Mouse (Mus musculus): ENCODE results near the gene Robo3. TPM values are rescaled to one million over a fixed set of nuclear protein-coding genes. Genes with fewer than 3 reads are reported as not detected.

Robo3 gene
- polyA plus RNA-seq, 1 experiment from 2014 or later = not detected

GRCm38 (mm10) chr9:37457151-37457550, 24.1 kb upstream of the Robo3 start:
- Histone ChIP-seq H3K27ac (ENCODE audit: low read depth) (no peak overlapping the region), H3K9me3 (ENCODE audit: control insufficient read depth, low read length) (no peaks in the 10 kb centered on the region), H3K4me1 (replicated peaks; ENCODE audit: control insufficient read depth, insufficient read depth, low read length) (peaks cover 11% of the 10 kb centered on the region), H3K9ac (ENCODE audit: low read length) (no peak overlapping the region), H3K36me3 (ENCODE audit: control insufficient read depth, insufficient read depth, low read length) (no peaks in the 10 kb centered on the region), H3K4me2 (ENCODE audit: low read length) (no peak overlapping the region), H3K4me3 (ENCODE audit: low read depth, low read length) (no peak overlapping the region), H3K27me3 (replicated peaks; ENCODE audit: control insufficient read depth, insufficient read depth, low read length) (peaks cover 100% of the 10 kb centered on the region)
- ATAC-seq (replicated peaks; ENCODE audit: low FRiP score, low TSS enrichment, low read depth) (no peak), DNase-seq (ENCODE audit: low spot score) (no peak)
- WGBS = 35% methylated on average over 1 of the region's 1 CpGs

GRCm38 (mm10) chr9:37456481-37456910, 23.4 kb upstream of the Robo3 start:
- Histone ChIP-seq H3K27me3 (replicated peaks; ENCODE audit: control insufficient read depth, insufficient read depth, low read length) (peaks cover 100% of the 10 kb centered on the region), H3K4me3 (ENCODE audit: low read depth, low read length) (peak overlapping the region; percentile 16; the same call in 1 of the 2 replicates), H3K4me1 (replicated peaks; ENCODE audit: control insufficient read depth, insufficient read depth, low read length) (peaks cover 11% of the 10 kb centered on the region), H3K36me3 (ENCODE audit: control insufficient read depth, insufficient read depth, low read length) (no peaks in the 10 kb centered on the region), H3K9ac (ENCODE audit: low read length) (no peak overlapping the region), H3K9me3 (ENCODE audit: control insufficient read depth, low read length) (no peaks in the 10 kb centered on the region), H3K4me2 (ENCODE audit: low read length) (peak overlapping the region; percentile 42), H3K27ac (ENCODE audit: low read depth) (no peak overlapping the region)
- DNase-seq (ENCODE audit: low spot score) (no peak), ATAC-seq (replicated peaks; ENCODE audit: low FRiP score, low TSS enrichment, low read depth) (no peak)
- WGBS = under 1% methylated on average over 20 of the region's 20 CpGs

GRCm38 (mm10) chr9:37455868-37456267, 22.8 kb upstream of the Robo3 start:
- no peak for DNase-seq (ENCODE audit: low spot score)
- Histone ChIP-seq H3K27ac (ENCODE audit: low read depth) (no peak overlapping the region), H3K4me2 (ENCODE audit: low read length) (no peak overlapping the region), H3K36me3 (ENCODE audit: control insufficient read depth, insufficient read depth, low read length) (no peaks in the 10 kb centered on the region), H3K4me1 (replicated peaks; ENCODE audit: control insufficient read depth, insufficient read depth, low read length) (peaks cover 11% of the 10 kb centered on the region), H3K9me3 (ENCODE audit: control insufficient read depth, low read length) (no peaks in the 10 kb centered on the region), H3K4me3 (ENCODE audit: low read depth, low read length) (peak overlapping the region; percentile 16; the same call in 1 of the 2 replicates), H3K27me3 (replicated peaks; ENCODE audit: control insufficient read depth, insufficient read depth, low read length) (peaks cover 100% of the 10 kb centered on the region), H3K9ac (ENCODE audit: low read length) (no peak overlapping the region)
- ATAC-seq (replicated peaks; ENCODE audit: low FRiP score, low TSS enrichment, low read depth) = no peak
- 2% methylated on average over 8 of the region's 8 CpGs for WGBS

GRCm38 (mm10) chr9:37454991-37455390, 21.9 kb upstream of the Robo3 start:
- H3K4me2 ChIP-seq (ENCODE audit: low read length) = no peak overlapping the region
- H3K9me3 ChIP-seq (ENCODE audit: control insufficient read depth, low read length) = no peaks in the 10 kb centered on the region
- DNase-seq (ENCODE audit: low spot score) (no peak), ATAC-seq (replicated peaks; ENCODE audit: low FRiP score, low TSS enrichment, low read depth) (no peak)
- no peaks in the 10 kb centered on the region for H3K36me3 ChIP-seq (ENCODE audit: control insufficient read depth, insufficient read depth, low read length)
- H3K9ac ChIP-seq (ENCODE audit: low read length) = no peak overlapping the region
- 0 out of 2 replicates have a peak, but pooled peaks cover 3% of the 10 kb centered on the region for H3K4me1 ChIP-seq (replicated peaks; ENCODE audit: control insufficient read depth, insufficient read depth, low read length)
- WGBS = 5% methylated on average over 3 of the region's 3 CpGs
- peaks cover 97% of the 10 kb centered on the region for H3K27me3 ChIP-seq (replicated peaks; ENCODE audit: control insufficient read depth, insufficient read depth, low read length)
- H3K4me3 ChIP-seq (ENCODE audit: low read depth, low read length) = no peak overlapping the region
- H3K27ac ChIP-seq (ENCODE audit: low read depth) = no peak overlapping the region

DNA sequence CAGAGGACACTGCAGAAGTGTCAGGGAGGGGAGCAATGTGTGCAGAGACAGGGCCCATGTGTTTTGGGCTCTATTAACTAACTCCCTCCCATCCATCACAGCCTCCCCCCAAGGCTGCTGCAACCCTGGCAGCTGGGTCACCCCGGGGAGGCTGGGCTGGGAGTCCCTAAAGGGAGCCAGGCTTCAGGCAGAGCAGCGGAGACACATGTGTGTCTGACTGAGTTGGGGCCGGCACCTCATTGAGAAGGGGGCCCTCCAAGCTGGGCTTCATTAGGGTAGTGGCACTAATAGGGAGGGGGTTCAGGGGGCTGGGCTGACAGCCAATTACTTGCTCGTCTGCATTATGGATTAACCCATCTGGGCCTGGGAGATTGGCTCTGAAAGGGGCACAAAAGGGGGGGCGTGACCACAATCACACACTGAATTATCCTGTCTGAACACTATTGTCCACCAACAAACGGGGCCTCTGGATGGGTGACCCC, 21.0 kb upstream of the Robo3 start:
- Histone ChIP-seq H3K4me1 (replicated peaks; ENCODE audit: control insufficient read depth, insufficient read depth, low read length) (0 out of 2 replicates have a peak, but pooled peaks cover 3% of the 10 kb centered on the region), H3K9me3 (ENCODE audit: control insufficient read depth, low read length) (no peaks in the 10 kb centered on the region), H3K4me3 (ENCODE audit: low read depth, low read length) (no peak overlapping the region), H3K4me2 (ENCODE audit: low read length) (no peak overlapping the region), H3K27me3 (replicated peaks; ENCODE audit: control insufficient read depth, insufficient read depth, low read length) (peaks cover 90% of the 10 kb centered on the region), H3K27ac (ENCODE audit: low read depth) (no peak overlapping the region), H3K9ac (ENCODE audit: low read length) (no peak overlapping the region), H3K36me3 (ENCODE audit: control insufficient read depth, insufficient read depth, low read length) (no peaks in the 10 kb centered on the region)
- 14% methylated on average over 6 of the region's 6 CpGs for WGBS
- ATAC-seq (replicated peaks; ENCODE audit: low FRiP score, low TSS enrichment, low read depth) (no peak), DNase-seq (ENCODE audit: low spot score) (no peak)

DNA sequence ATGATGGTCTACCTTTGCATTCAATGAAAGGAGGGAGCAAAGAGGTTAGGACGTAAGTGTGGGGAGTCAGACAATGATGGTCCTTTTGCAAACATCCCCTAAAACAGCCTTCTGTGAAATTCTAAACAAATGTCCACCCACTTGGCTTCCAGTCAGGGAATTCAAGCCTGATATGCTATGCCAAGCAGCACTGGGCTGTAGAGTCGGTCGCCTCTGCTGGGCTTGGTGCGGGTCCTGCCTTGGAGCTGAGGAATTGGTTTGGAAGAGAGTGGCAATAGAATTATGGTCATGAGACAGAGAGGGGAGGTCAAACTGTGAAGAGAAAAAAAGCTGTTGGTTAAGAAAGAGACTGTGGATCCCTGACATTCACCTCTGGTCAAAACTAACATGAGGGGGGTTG, 20.3 kb upstream of the Robo3 start:
- H3K9me3 ChIP-seq (ENCODE audit: control insufficient read depth, low read length) = no peaks in the 10 kb centered on the region
- ATAC-seq (replicated peaks; ENCODE audit: low FRiP score, low TSS enrichment, low read depth) = no peak
- no peak overlapping the region for H3K4me2 ChIP-seq (ENCODE audit: low read length)
- no peak overlapping the region for H3K9ac ChIP-seq (ENCODE audit: low read length)
- no peaks in the 10 kb centered on the region for H3K36me3 ChIP-seq (ENCODE audit: control insufficient read depth, insufficient read depth, low read length)
- 0 out of 2 replicates have a peak, but pooled peaks cover 3% of the 10 kb centered on the region for H3K4me1 ChIP-seq (replicated peaks; ENCODE audit: control insufficient read depth, insufficient read depth, low read length)
- peaks cover 83% of the 10 kb centered on the region for H3K27me3 ChIP-seq (replicated peaks; ENCODE audit: control insufficient read depth, insufficient read depth, low read length)
- no peak overlapping the region for H3K27ac ChIP-seq (ENCODE audit: low read depth)
- WGBS = 34% methylated on average over 4 of the region's 4 CpGs
- no peak for DNase-seq (ENCODE audit: low spot score)
- no peak overlapping the region for H3K4me3 ChIP-seq (ENCODE audit: low read depth, low read length)

DNA sequence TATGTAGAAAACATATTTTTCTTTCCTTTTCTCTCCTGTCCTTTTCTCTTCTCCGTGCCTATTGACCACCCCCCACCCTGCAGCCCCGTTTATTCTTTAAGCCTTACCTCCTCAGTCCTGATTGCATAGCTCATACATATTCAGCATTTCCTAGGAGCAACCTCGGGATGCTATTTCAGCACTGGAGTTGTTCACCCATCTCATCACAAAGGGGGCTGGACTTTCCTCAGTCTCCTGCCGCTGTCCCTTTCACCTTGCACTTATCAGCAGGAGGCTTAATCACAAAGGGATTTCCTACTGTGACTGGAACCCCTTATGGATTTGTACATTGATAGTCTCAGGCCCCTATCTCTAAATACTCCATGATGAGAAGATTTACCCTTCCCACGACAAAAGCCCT, 19.4 kb upstream of the Robo3 start:
- Histone ChIP-seq H3K27ac (ENCODE audit: low read depth) (no peak overlapping the region), H3K9me3 (ENCODE audit: control insufficient read depth, low read length) (no peaks in the 10 kb centered on the region), H3K27me3 (replicated peaks; ENCODE audit: control insufficient read depth, insufficient read depth, low read length) (peaks cover 74% of the 10 kb centered on the region), H3K4me1 (replicated peaks; ENCODE audit: control insufficient read depth, insufficient read depth, low read length) (0 out of 2 replicates have a peak, but pooled peaks cover 3% of the 10 kb centered on the region), H3K9ac (ENCODE audit: low read length) (no peak overlapping the region), H3K4me2 (ENCODE audit: low read length) (no peak overlapping the region), H3K4me3 (ENCODE audit: low read depth, low read length) (no peak overlapping the region), H3K36me3 (ENCODE audit: control insufficient read depth, insufficient read depth, low read length) (no peaks in the 10 kb centered on the region)
- WGBS = 5% methylated on average over 5 of the region's 5 CpGs
- no peak for DNase-seq (ENCODE audit: low spot score)
- no peak for ATAC-seq (replicated peaks; ENCODE audit: low FRiP score, low TSS enrichment, low read depth)

DNA sequence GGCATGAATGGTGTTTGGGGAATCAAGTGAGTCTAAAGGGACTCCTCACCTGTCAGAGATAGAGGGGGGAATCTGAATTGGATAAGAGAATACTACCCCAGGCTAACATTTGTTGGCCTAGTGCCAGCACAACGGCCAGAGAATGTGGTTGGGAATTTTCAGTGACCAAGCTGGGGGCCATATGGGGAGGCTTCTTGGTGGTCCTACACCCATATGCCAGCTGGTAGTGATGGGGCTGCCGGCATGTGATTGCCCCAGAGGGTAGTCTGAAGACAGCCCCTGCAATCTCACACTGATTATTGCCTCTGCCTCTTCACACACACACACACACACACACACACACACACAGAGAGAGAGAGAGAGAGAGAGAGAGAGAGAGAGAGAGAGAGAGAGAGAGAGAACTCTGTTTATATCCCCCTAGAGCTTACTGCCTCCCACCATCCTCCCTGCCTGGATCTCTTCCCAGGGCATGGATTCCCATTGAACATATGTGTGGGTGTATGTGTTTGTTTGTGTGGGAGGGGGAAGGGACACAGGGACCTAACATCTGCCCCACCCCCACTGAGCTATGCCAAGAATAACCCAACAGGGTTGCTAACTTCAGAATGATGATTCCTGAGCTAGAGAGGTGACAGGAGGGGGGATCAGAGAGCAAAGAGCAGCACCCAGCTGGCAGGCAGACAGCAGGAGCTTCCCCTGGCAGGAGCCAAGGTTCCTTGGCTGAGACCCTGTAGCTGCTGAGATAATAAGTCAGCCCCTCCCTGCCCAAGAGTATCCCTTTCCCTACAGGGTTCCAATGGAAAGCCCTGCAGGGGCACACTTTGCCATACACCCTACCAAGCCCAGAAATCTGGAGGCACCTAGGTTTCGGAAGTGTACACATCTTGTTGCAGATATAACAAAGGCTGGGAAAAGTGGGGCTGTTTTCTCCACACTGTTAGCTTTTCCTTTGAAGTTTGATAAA, 5.0 kb upstream of the Robo3 start:
- H3K4me2 ChIP-seq (ENCODE audit: low read length) = no peak overlapping the region
- WGBS = 38% methylated on average over 3 of the region's 3 CpGs
- no peak for ATAC-seq (replicated peaks; ENCODE audit: low FRiP score, low TSS enrichment, low read depth)

More for the DNA sequence above, 5.0 kb upstream of the Robo3 start:
- H3K9me3 ChIP-seq (ENCODE audit: control insufficient read depth, low read length) = no peaks in the 10 kb centered on the region
- H3K9ac ChIP-seq (ENCODE audit: low read length) = no peak overlapping the region
- no peak overlapping the region for H3K27ac ChIP-seq (ENCODE audit: low read depth)
- no peak overlapping the region for H3K4me3 ChIP-seq (ENCODE audit: low read depth, low read length)
- H3K4me1 ChIP-seq (replicated peaks; ENCODE audit: control insufficient read depth, insufficient read depth, low read length) = no peaks in the 10 kb centered on the region
- no peaks in the 10 kb centered on the region for H3K36me3 ChIP-seq (ENCODE audit: control insufficient read depth, insufficient read depth, low read length)
- peaks cover 39% of the 10 kb centered on the region for H3K27me3 ChIP-seq (replicated peaks; ENCODE audit: control insufficient read depth, insufficient read depth, low read length)
- no peak for DNase-seq (ENCODE audit: low spot score)
